Mouse (Mus musculus) fat pad, adult 2 months (tissue): ENCODE results near the gene Brd1.
A peak's percentile ranks its signal among the peaks of the same experiment; 100 is the strongest.
"Not testable (repeated sequence)": the region's sequence is repeated elsewhere in the genome, so short reads cannot be mapped to it uniquely, and the experiment has no call there.

Source experiments
- DNase-seq: peaks from one replicate; pipeline ENCODE4 v3.0.0-alpha.2; 2011; ENCODE audit warnings: low read depth, low spot score; ENCODE audit errors: extremely low read depth

The Brd1 gene

GRCm38 (mm10) chr15:88732405-88733020 is 1.5 kb downstream of the Brd1 start:
- DNase-seq: no peak

DNA sequence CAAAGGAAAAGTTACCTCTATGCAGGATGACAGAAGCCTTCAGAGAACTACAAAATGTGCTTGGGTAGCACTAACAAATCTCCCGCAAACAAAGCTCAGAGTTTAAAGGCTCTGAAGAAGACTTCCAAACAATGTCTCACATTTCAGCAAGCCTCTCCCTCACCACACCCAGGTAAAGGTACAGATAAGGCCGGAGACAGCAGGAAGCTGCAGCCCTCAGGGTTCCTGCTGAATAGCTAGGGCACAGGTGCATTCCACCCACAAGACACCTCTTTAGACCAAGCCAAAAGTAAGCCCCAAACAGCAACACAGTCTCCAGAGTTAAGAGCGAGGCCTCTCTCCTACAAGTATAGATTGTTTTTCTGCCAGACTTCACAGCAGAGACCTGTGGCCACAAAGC is 3.3 kb downstream of the Brd1 start:
- DNase-seq: no peak

DNA sequence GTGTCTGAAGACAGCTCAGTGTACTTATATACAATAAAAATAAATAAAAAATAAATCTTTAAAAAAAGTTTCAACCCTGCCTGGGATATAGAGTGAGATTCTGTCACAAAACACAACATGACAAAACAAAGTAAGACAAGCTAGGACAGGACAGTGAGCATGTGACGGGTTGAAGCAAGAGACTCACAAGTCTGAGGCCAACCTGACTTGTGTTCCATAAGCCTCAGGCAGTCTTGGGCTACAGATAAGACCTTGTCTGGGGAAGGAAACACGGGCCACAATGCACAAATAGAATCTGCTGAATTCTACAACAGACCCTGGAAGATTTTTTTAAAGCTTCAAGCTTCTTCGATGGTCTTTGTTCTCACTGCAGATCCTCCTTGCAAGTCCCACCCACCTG is 6.8 kb downstream of the Brd1 start:
- peak; percentile 59 for DNase-seq

GRCm38 (mm10) chr15:88725036-88725435 is 9.0 kb downstream of the Brd1 start:
- DNase-seq: no peak

- DNase-seq: no peak
These were observed 9.7 kb downstream of the Brd1 start for GRCm38 (mm10) chr15:88724311-88724710.

- DNase-seq: no peak
These were observed 10.8 kb downstream of the Brd1 start for GRCm38 (mm10) chr15:88723205-88723604.

GRCm38 (mm10) chr15:88717239-88717638 is 16.8 kb downstream of the Brd1 start:
- DNase-seq: no peak

- DNase-seq: no peak
These were observed 17.7 kb downstream of the Brd1 start for GRCm38 (mm10) chr15:88716350-88716749.

GRCm38 (mm10) chr15:88714021-88714589 is 19.9 kb downstream of the Brd1 start:
- no peak for DNase-seq

GRCm38 (mm10) chr15:88712501-88712900 is 21.5 kb downstream of the Brd1 start:
- no peak for DNase-seq

DNA sequence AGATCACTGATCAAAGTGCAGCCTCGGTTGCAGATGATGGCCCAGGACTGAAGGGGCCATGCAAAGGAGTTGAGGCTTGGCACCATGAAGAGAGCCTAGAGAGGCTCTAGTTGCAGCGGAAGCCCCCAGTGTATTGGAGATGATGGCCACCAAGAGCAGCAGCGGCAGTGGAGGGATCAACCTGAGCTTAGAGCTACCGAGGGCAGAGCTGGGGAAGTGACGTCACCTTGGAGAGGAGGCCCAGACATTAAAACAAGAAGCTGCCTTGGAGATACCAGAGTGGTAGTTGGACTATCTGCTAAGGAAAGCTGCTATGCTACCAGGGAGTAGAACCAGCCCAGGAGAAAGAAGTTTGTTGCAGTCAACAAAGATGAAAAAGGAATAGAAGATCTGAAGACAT is 24.2 kb downstream of the Brd1 start:
- no peak for DNase-seq

GRCm38 (mm10) chr15:88708657-88709511 is 25.1 kb downstream of the Brd1 start:
- DNase-seq: peak; percentile 49

DNA sequence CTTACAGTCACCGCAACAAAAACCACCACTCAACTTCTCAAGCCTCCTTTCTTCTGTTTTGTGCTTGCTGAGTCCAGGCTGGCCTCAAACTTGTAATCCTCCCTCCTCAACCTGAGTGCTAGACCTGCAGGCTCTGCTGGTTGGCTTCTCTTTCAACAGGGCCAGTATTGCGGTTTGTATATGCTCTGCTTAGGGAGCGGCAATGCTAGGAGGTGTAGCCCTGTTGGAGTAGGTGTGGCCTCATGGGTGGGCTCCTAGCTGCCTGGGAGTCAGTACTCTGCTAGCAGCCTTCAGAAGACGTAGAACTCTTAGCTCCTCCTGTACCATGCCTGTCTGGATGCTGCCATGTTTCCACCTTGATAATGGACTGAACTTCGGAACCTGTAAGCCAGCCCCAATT is 25.8 kb downstream of the Brd1 start:
- DNase-seq: no peak

DNA sequence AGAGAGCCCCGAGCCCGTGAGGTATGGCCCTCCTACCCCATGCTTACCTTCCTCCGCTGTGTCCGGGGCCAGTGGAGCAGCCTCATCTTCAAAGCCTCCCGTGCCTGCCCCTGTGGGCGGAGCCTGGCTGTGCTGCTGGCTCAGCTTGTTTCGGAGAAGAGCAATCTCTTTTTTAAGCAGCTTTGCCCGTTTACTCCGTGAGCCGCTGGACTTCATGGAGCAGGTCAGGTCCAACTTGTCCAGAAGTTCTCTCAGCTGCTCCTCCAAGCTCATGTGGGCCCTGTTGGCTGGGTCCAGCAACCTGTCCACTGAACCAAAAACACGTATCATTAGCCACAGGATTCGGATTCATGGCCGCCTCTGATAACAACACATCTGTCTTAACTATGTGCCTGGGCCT is 27.0 kb downstream of the Brd1 start:
- not testable (repeated sequence) for DNase-seq

DNA sequence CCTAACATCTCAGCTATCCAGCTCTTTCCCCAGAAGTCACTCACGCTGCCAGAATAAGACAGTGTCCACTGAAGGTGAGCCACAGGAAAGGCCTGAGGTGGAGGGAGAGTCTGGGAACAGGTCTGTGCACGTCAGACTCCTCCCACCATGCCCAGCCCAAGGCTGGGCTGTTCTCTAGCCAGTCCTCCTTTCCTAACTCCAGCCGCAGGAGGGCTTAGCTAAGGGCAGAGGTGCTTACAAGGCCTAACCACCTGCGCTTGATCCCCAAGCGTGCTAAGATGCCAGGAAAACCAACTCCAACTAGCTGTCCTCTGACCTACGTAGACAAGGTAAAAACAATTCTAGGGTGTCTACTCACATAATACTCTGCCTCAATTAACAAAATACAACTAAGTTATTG is 27.7 kb downstream of the Brd1 start:
- peak; percentile 56 for DNase-seq

DNA sequence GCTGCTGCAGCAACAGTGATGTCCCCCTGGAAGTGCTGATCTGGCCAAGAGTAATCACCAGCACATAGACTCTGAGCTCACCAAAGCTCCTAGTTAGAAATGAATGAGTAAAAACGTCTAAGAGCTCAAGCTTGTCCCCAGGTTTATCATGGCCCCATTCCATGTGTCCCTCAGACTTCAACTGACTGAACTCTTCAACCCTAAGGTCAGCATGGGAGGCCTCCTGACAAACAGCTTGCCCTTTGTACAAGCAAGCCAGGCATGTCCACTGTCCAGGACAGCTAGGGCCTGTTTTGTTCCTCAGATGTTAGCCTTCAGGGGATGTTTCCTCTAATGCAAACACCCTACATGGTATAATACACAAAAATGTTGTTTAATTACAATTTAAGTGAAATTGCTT is 29.7 kb downstream of the Brd1 start:
- no peak for DNase-seq

- DNase-seq: no peak
These were observed 31.5 kb downstream of the Brd1 start for GRCm38 (mm10) chr15:88702501-88702900.

GRCm38 (mm10) chr15:88700759-88701158 is 33.3 kb downstream of the Brd1 start:
- DNase-seq: no peak

- no peak for DNase-seq
These were observed 34.5 kb downstream of the Brd1 start for GRCm38 (mm10) chr15:88699508-88699907.

GRCm38 (mm10) chr15:88697586-88697985 is 36.4 kb downstream of the Brd1 start:
- no peak for DNase-seq

DNA sequence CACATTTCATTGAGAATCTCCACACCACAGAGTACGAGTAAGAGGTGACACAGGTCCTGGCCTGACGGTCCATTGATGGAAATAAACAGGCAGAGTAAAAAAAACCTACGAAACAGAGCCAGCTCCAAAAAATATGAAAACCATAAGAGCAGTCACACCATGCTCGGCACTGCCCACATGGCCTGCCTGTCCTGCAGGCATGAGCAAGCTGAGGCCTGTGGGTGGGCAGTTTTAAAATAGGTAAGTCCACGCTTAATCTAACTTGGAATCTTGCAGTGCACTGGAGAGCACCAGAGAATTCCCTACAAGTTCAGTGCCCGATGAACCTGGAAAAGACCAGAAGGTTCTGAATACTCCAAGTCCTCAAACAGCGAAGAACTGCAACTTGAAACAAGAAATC is 38.0 kb downstream of the Brd1 start:
- DNase-seq: no peak

GRCm38 (mm10) chr15:88694033-88694432 is 40.0 kb downstream of the Brd1 start:
- no peak for DNase-seq
